Mouse (Mus musculus) heart, postnatal 0 days (tissue): ENCODE measurements around the gene N4bp2l2.

ENCODE experiments used
- CTCF ChIP-seq: IDR thresholded peaks from 2 replicates; pipeline ENCODE4 v1.5.1; 2016; ENCODE audit warnings: antibody characterized with exemption, control low read depth, low read depth
- EP300 ChIP-seq: IDR thresholded peaks from 2 replicates; pipeline ENCODE4 v1.6.1; 2016; ENCODE audit warnings: antibody characterized with exemption, low read depth

DNA sequence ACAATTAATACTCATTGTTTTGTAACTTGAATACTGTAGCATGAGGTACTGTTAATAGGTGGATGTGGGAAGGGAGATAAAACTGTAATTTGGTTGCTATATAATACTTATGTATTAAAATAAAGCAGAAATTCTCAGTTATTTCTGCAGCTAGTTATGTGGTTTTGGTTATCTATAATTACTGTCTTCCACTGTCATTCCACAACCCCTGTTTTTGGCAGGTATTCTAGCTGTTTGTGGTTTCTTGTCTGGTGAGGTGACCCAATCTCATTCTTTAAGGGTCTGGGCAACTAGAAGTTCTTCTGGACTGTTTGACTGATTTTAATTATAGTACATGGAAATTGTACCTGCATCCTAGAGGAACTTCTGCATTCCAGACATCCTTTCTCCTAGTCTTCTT, 24.7 kb upstream of the N4bp2l2 start:
- TF ChIP-seq CTCF (no peak), EP300 (no peak)
